Mouse (Mus musculus) lung, embryonic 15.5 days (tissue): ENCODE measurements around the gene Lrrc7. TPM values are rescaled to one million over a fixed set of nuclear protein-coding genes. Genes with fewer than 3 reads are reported as not detected.

Source experiments
- ATAC-seq: fragments of 200-750 bp; cut with Nextera tagmentation; 2 replicates; pipeline ENCODE4 v1.8.0; 2017; ENCODE audit warnings: moderate number of reproducible peaks, borderline replicate concordance; ENCODE audit not compliant: low FRiP score, low TSS enrichment; ENCODE audit errors: extremely low read depth
- H3K27ac ChIP-seq: fragments of 300-500 bp; sonication (generic); 2 replicates; pipeline ENCODE4 v1.5.1; 2015; ENCODE audit warnings: moderate library complexity, mild to moderate bottlenecking, inconsistent platforms
- H3K27me3 ChIP-seq: fragments of 300-500 bp; sonication (generic); 2 replicates; pipeline ENCODE4 v1.6.1; 2015; ENCODE audit warnings: inconsistent platforms
- H3K36me3 ChIP-seq: fragments of 300-500 bp; sonication (generic); 2 replicates; pipeline ENCODE4 v1.6.1; 2015; ENCODE audit warnings: inconsistent platforms
- H3K4me1 ChIP-seq: fragments of 300-500 bp; sonication (generic); 2 replicates; pipeline ENCODE4 v1.6.1; 2015; ENCODE audit warnings: inconsistent platforms
- H3K4me2 ChIP-seq: fragments of 300-500 bp; sonication (generic); 2 replicates; pipeline ENCODE4 v1.6.1; 2015; ENCODE audit warnings: inconsistent platforms, mild to moderate bottlenecking, moderate library complexity
- H3K4me3 ChIP-seq: fragments of 300-500 bp; sonication (generic); 2 replicates; pipeline ENCODE4 v1.5.1; 2015; ENCODE audit warnings: mild to moderate bottlenecking, inconsistent platforms
- H3K9ac ChIP-seq: fragments of 300-500 bp; sonication (generic); 2 replicates; pipeline ENCODE4 v1.6.1; 2015; ENCODE audit warnings: inconsistent platforms
- H3K9me3 ChIP-seq: fragments of 300-500 bp; sonication (generic); 2 replicates; pipeline ENCODE4 v1.6.1; 2016; ENCODE audit warnings: inconsistent platforms
- WGBS: fragments of 180-500 bp; shearing (Covaris S2); methylation state at CpG from one replicate; pipeline ENCODE4 v1.1.7; 2015; 5-methylcytosine and 5-hydroxymethylcytosine counted together
- polyA plus RNA-seq: library from polyadenylated mRNA; unstranded; fragments of >200 nt; fragmentation: Nextera tagmentation; extraction: Ambion mirVana; gene quantifications from 2 replicates; pipeline ENCODE4 v1.2.1, GENCODE M21; 2015

The Lrrc7 gene
- 0.17 and 0.33 TPM in 2 replicates for polyA plus RNA-seq

DNA sequence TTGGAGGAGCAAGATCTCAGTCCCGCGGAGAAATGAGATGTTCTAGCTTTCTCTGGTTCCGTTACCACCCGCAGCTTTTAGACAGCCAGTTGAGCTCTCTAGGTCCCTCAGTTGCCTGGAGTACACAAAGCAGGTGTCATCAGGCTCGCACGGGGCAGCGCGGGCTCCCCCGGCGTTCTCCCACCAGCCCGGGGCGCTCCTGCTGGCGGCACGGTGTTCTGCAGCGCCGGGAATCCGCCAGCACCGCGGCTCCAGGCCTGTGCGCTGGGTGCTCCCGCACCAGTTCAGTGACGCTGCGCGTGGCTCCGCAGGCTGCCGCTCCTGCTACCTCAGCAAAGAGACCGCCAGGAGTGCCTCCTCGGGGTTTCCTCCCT, at the start of gene Lrrc7:
Lrrc7 (minus strand) TSS at position 235 of the 374 bp plus-strand sequence.
- 0% methylated on average over 28 of the region's 28 CpGs for WGBS
- no peaks in the 10 kb centered on the region for H3K9me3 ChIP-seq
- H3K9ac ChIP-seq, result 0 out of 2 replicates have a peak within 1 kb of the TSS, but pooled peaks have one; percentile 16
- H3K36me3 ChIP-seq, result no peaks in the 10 kb centered on the region
- peak within 1 kb of the TSS; percentile 99 for H3K4me2 ChIP-seq
- no peak within 1 kb of the TSS for H3K27ac ChIP-seq
- H3K27me3 ChIP-seq, result peaks cover 46% of the 10 kb centered on the region
- peak; percentile 84; the same call in 1 of the 2 replicates for ATAC-seq
- H3K4me1 ChIP-seq, result peaks cover 16% of the 10 kb centered on the region
- H3K4me3 ChIP-seq, result peak within 1 kb of the TSS; percentile 50

DNA sequence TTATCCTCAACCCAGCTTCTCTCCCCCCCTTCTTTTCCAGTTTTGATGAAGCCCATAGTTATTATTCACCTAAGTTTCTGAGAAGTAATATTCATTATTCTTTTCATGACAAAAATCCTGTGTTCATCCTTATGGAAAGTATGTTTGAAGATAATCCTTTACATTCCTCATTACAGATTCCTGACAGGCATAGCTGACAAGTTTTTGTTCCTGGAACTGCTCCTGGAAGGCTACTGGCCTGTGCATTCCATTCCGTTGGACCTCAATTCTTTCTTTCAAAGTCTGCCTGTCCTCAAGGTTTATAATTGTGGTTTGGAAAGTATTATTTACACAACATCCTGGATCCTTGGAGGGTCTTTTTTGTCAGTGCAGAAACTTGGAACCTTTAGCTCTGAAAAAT, 45.0 kb upstream of the Lrrc7 start:
- no peak overlapping the region for H3K27ac ChIP-seq
- H3K9ac ChIP-seq, result no peak overlapping the region
- no peaks in the 10 kb centered on the region for H3K36me3 ChIP-seq
- no peaks in the 10 kb centered on the region for H3K27me3 ChIP-seq
- 39% methylated on average over 1 of the region's 1 CpGs for WGBS
- H3K9me3 ChIP-seq, result no peaks in the 10 kb centered on the region
- H3K4me1 ChIP-seq, result no peaks in the 10 kb centered on the region
- H3K4me3 ChIP-seq, result no peak overlapping the region
- no peak for ATAC-seq
- no peak overlapping the region for H3K4me2 ChIP-seq

DNA sequence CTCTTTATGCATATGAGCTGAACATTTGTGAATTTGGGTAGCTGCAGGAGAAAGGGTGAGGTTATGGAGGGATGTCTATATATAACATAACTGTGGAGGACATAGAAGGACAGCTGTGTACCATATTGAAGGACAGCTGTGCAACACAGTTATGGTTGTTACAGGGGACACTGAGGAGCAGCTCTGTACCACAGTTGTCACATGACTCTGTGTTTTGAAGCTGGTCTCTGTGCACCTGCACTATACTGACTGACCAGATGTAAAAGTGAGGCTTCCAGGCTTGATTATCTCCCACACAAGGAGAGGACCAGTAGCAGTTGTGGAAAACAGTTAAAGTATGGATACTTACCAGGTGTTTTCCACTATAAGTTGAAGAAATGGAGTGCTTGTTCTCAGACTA, 43.3 kb upstream of the Lrrc7 start:
- no peak for ATAC-seq
- Histone ChIP-seq H3K36me3 (no peaks in the 10 kb centered on the region), H3K4me1 (no peaks in the 10 kb centered on the region)

DNA sequence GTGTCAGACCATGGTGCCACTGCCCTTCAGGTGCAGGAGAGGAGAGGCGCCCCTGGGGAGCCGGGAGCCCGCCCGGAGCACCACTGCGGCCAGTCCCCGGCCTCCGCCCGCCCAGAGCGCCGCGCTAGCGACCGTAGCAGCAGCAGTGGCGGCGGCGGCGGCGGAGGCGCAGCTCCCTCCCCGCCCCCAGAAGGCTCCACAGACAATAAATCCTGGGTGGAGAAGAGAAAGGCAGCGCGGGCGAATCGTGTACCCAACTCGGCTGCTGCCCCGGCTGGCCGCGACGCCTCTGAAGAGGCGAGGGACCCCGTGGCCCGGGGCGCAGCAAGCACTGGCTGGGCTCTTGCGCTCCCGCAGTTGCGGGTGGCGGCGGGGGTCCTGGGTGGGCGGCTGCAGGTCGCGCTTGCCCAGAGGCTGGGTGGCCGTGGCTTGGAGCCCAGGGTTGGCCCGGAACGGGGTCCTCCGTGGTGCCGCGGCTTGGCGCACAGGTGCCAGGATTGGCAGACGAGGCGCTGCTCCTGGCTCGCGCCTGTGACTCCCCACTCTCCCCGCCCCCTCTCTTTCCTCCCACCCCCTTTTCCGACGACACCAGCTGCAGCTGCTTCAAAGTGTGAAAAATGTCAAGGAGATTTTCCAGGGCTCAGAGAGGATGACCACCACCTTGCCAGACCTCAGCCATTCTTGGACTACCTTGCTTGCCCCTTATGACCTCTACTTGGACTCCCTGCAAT, 600 bp downstream of the Lrrc7 start:
- Histone ChIP-seq H3K4me2 (peak overlapping the region; percentile 99), H3K9me3 (no peaks in the 10 kb centered on the region), H3K4me3 (peak overlapping the region; percentile 50), H3K9ac (0 out of 2 replicates have a peak overlapping the region, but pooled peaks have one; percentile 16), H3K27me3 (peaks cover 46% of the 10 kb centered on the region), H3K36me3 (no peaks in the 10 kb centered on the region), H3K27ac (no peak overlapping the region), H3K4me1 (peaks cover 16% of the 10 kb centered on the region)
- WGBS, result under 1% methylated on average over 50 of the region's 55 CpGs
- peak; percentile 75 for ATAC-seq

More for the DNA sequence above, 43.3 kb upstream of the Lrrc7 start:
- Histone ChIP-seq H3K27me3 (no peaks in the 10 kb centered on the region), H3K4me3 (no peak overlapping the region), H3K9me3 (no peaks in the 10 kb centered on the region), H3K4me2 (no peak overlapping the region), H3K27ac (no peak overlapping the region), H3K9ac (no peak overlapping the region)

DNA sequence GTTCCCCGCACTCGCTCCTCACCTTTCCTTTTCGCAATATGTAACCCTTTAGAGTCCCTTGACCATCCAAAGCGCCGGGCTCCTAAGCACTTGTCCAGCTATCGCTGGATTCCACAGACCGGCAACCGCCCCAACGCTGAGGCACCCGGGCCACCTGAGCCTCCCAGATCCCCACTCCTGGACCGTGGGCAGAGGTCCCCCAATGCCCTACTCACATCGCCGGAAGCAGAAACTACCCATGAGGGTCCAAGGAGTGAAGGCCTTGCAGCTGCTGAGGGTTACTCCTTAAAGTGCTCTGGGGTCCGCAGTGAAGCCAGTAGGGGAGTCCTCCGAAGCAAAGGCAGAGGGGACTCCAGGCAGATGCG, 1.1 kb downstream of the Lrrc7 start:
- 1% methylated on average over 16 of the region's 16 CpGs for WGBS
- Histone ChIP-seq H3K4me2 (peak overlapping the region; percentile 99), H3K9ac (no peak overlapping the region), H3K36me3 (no peaks in the 10 kb centered on the region), H3K27ac (no peak overlapping the region), H3K4me3 (peak overlapping the region; percentile 50), H3K9me3 (no peaks in the 10 kb centered on the region), H3K4me1 (peaks cover 16% of the 10 kb centered on the region), H3K27me3 (peaks cover 46% of the 10 kb centered on the region)
- ATAC-seq, result peak; percentile 5; the same call in 1 of the 2 replicates

- Histone ChIP-seq H3K36me3 (no peaks in the 10 kb centered on the region), H3K4me2 (peak overlapping the region; percentile 99), H3K27me3 (peaks cover 46% of the 10 kb centered on the region), H3K27ac (no peak overlapping the region), H3K4me3 (peak overlapping the region; percentile 50), H3K9ac (no peak overlapping the region), H3K4me1 (peaks cover 16% of the 10 kb centered on the region), H3K9me3 (no peaks in the 10 kb centered on the region)
- 2% methylated on average over 18 of the region's 18 CpGs for WGBS
- ATAC-seq, result no peak
Measured at GRCm38 (mm10) chr3:158559691-158560650, 2.0 kb downstream of the Lrrc7 start.

- Histone ChIP-seq H3K4me3 (0 out of 2 replicates have a peak overlapping the region, but pooled peaks have one; percentile 3), H3K27me3 (peaks cover 46% of the 10 kb centered on the region), H3K4me2 (peak overlapping the region; percentile 99), H3K9ac (no peak overlapping the region), H3K36me3 (no peaks in the 10 kb centered on the region), H3K27ac (no peak overlapping the region), H3K9me3 (no peaks in the 10 kb centered on the region), H3K4me1 (peaks cover 16% of the 10 kb centered on the region)
- ATAC-seq, result no peak
- WGBS, result 13% methylated on average over 5 of the region's 5 CpGs
Measured at GRCm38 (mm10) chr3:158559131-158559658, 2.8 kb downstream of the Lrrc7 start.

DNA sequence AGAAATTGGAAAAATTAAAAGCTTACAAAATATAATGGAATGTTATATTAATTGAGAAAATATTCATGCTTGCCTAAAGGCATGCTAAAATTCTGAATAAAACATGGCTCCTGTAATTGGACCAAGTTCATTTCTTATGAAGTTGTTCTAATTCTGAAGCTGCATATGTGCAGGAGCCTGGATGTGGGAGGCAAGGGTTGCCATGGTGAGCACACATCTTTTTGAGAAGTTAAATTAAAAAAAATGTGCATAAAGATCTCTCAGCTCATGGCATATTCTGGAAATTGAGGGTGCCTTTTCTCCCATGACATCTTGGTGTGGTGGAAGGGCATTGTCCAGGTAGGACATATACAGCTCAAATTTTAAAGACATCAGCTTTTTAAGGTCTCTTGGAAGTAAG, 3.4 kb downstream of the Lrrc7 start:
- Histone ChIP-seq H3K27me3 (peaks cover 46% of the 10 kb centered on the region), H3K9ac (no peak overlapping the region), H3K36me3 (no peaks in the 10 kb centered on the region), H3K27ac (no peak overlapping the region), H3K4me3 (no peak overlapping the region), H3K4me2 (no peak overlapping the region), H3K9me3 (no peaks in the 10 kb centered on the region), H3K4me1 (peaks cover 16% of the 10 kb centered on the region)
- no peak for ATAC-seq

- Histone ChIP-seq H3K9ac (no peak overlapping the region), H3K27ac (no peak overlapping the region), H3K4me2 (no peak overlapping the region), H3K4me3 (no peak overlapping the region), H3K36me3 (no peaks in the 10 kb centered on the region), H3K27me3 (peaks cover 7% of the 10 kb centered on the region; the same call in 1 of the 2 replicates), H3K4me1 (no peaks in the 10 kb centered on the region), H3K9me3 (no peaks in the 10 kb centered on the region)
- ATAC-seq, result no peak
Measured at GRCm38 (mm10) chr3:158554280-158554679, 7.7 kb downstream of the Lrrc7 start.

DNA sequence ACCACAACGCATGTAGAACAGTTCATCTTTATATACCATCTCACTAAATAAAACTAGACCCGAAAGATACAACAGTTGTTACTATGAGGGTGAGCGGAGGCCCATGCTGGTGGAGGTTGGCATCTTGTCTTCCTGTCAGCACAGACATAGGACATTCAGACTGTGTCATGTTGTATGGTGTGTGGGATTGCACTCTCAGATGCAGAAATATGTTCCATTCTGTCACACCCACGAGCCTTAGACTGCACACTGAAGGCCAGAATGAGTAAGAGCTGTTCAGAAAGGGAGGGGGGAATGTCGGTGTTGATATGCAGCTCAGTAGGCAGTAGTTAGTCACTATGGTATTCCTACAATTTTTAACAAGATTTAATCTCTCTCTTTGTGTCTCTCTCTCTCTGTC, 9.9 kb downstream of the Lrrc7 start:
- Histone ChIP-seq H3K4me3 (no peak overlapping the region), H3K4me2 (no peak overlapping the region), H3K9me3 (no peaks in the 10 kb centered on the region), H3K27ac (no peak overlapping the region), H3K36me3 (no peaks in the 10 kb centered on the region), H3K9ac (no peak overlapping the region), H3K27me3 (no peaks in the 10 kb centered on the region), H3K4me1 (no peaks in the 10 kb centered on the region)
- ATAC-seq, result no peak
- WGBS, result 67% methylated on average over 5 of the region's 5 CpGs

GRCm38 (mm10) chr3:158543481-158543880, 18.5 kb downstream of the Lrrc7 start:
- 39% methylated on average over 3 of the region's 3 CpGs for WGBS
- no peak overlapping the region for H3K4me2 ChIP-seq
- H3K4me1 ChIP-seq, result no peaks in the 10 kb centered on the region
- no peak overlapping the region for H3K9ac ChIP-seq
- no peak overlapping the region for H3K4me3 ChIP-seq
- H3K27me3 ChIP-seq, result no peaks in the 10 kb centered on the region
- H3K36me3 ChIP-seq, result no peaks in the 10 kb centered on the region
- H3K9me3 ChIP-seq, result no peaks in the 10 kb centered on the region
- no peak overlapping the region for H3K27ac ChIP-seq
- no peak; the same call in 1 of the 2 replicates for ATAC-seq

DNA sequence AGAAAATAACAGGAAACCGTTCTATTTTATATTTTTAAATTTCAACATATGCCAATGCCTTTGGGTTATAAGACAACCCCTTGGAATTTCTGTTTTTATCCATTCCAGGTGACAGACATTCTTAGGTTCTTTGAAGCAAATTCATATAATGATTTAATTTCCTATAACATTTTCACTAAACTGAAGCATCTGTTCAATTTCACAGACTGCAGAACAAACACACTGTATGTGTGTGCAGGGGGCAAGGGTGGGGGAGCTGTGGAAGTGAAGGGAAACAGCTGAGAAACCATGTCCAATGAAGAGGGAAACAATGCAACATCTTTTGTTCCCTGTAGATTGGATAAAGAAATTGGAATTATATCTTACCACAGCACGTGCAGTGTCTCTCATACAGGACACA, 29.2 kb downstream of the Lrrc7 start:
- no peak overlapping the region for H3K27ac ChIP-seq
- no peak for ATAC-seq
- H3K36me3 ChIP-seq, result no peaks in the 10 kb centered on the region
- 68% methylated on average over 2 of the region's 2 CpGs for WGBS
- H3K4me3 ChIP-seq, result no peak overlapping the region
- H3K9ac ChIP-seq, result no peak overlapping the region
- no peaks in the 10 kb centered on the region for H3K4me1 ChIP-seq
- no peak overlapping the region for H3K4me2 ChIP-seq
- H3K9me3 ChIP-seq, result no peaks in the 10 kb centered on the region
- no peaks in the 10 kb centered on the region for H3K27me3 ChIP-seq
